Mouse (Mus musculus) thymus, adult 2 months (tissue): ENCODE measurements around the gene Clec2l. TPM values are rescaled to one million over a fixed set of nuclear protein-coding genes. Genes with fewer than 3 reads are reported as not detected.
"Not testable (repeated sequence)": the region's sequence is repeated elsewhere in the genome, so short reads cannot be mapped to it uniquely, and the experiment has no call there.

ENCODE experiments used
- DNase-seq: peaks from one replicate; pipeline ENCODE4 v3.0.0; 2021
- H3K27ac ChIP-seq: fragments of 200-500 bp; 2 replicates; pipeline ENCODE4 v1.5.1; 2012; ENCODE audit warnings: low read length, control low read depth; ENCODE audit not compliant: control insufficient read depth, insufficient read depth
- H3K27me3 ChIP-seq: fragments of 200-500 bp; 2 replicates; pipeline ENCODE4 v1.6.1; 2012; ENCODE audit warnings: mild to moderate bottlenecking, low read length, moderate library complexity, mixed read lengths; ENCODE audit not compliant: control insufficient read depth, insufficient read depth
- H3K36me3 ChIP-seq: fragments of 200-500 bp; 2 replicates; pipeline ENCODE4 v1.6.1; 2012; ENCODE audit warnings: mild to moderate bottlenecking, low read length, moderate library complexity; ENCODE audit not compliant: control insufficient read depth, insufficient read depth
- H3K4me1 ChIP-seq: fragments of 200-500 bp; replicated peaks from 2 replicates; pipeline ENCODE4 v1.6.1; 2012; ENCODE audit warnings: low read length; ENCODE audit not compliant: control insufficient read depth, insufficient read depth
- H3K4me3 ChIP-seq: fragments of 200-500 bp; 2 replicates; pipeline ENCODE4 v1.5.1; 2012; ENCODE audit warnings: mild to moderate bottlenecking, low read length, control low read depth, moderate library complexity; ENCODE audit not compliant: control insufficient read depth, insufficient read depth
- CTCF ChIP-seq: fragments of 200-500 bp; IDR thresholded peaks from 2 replicates; pipeline ENCODE4 v1.5.1; 2012; ENCODE audit warnings: mild to moderate bottlenecking, control low read depth, low read length, moderate library complexity, borderline replicate concordance; ENCODE audit not compliant: control insufficient read depth, poor library complexity, insufficient read depth; ENCODE audit errors: extremely low read depth
- POLR2A ChIP-seq: fragments of 200-500 bp; IDR thresholded peaks from 2 replicates; pipeline ENCODE4 v1.6.1; 2012; ENCODE audit warnings: mild to moderate bottlenecking, low read length, control low read depth, moderate library complexity; ENCODE audit not compliant: control insufficient read depth, poor library complexity, insufficient read depth; ENCODE audit errors: extremely low read depth
- WGBS: fragments of 180-500 bp; shearing (Covaris S2); methylation state at CpG from one replicate; pipeline ENCODE4 v1.1.7; 2018; 5-methylcytosine and 5-hydroxymethylcytosine counted together
- polyA plus RNA-seq: library from polyadenylated mRNA; depleted of rRNA; stranded (reverse); fragments of >200 nt; gene quantifications from 2 replicates; pipeline ENCODE4 v1.2.3, GENCODE M21; 2012

Gene Clec2l
- polyA plus RNA-seq, 1 experiment, result 0.67 TPM

GRCm38 (mm10) chr6:38650263-38650937, 12.5 kb upstream of the Clec2l start:
- TF ChIP-seq POLR2A (no peak), CTCF (peak; percentile 72; the same call in 1 of the 2 replicates)
- Histone ChIP-seq H3K36me3 (no peaks in the 10 kb centered on the region), H3K27ac (no peak overlapping the region), H3K4me3 (no peak overlapping the region), H3K4me1 (no peaks in the 10 kb centered on the region), H3K27me3 (no peaks in the 10 kb centered on the region)
- WGBS, result 46% methylated on average over 14 of the region's 14 CpGs
- DNase-seq, result peak; percentile 59

- H3K36me3 ChIP-seq, result no peaks in the 10 kb centered on the region
- WGBS, result 83% methylated on average over 4 of the region's 4 CpGs
- no peak overlapping the region for H3K4me3 ChIP-seq
- H3K4me1 ChIP-seq, result 0 out of 2 replicates have a peak, but pooled peaks cover 3% of the 10 kb centered on the region
- TF ChIP-seq POLR2A, result no peak
- no peak for TF ChIP-seq CTCF
- DNase-seq, result no peak
- no peak overlapping the region for H3K27ac ChIP-seq
- H3K27me3 ChIP-seq, result peaks cover 2% of the 10 kb centered on the region; the same call in 1 of the 2 replicates
Observed at GRCm38 (mm10) chr6:38661626-38662025, 1.2 kb upstream of the Clec2l start.

DNA sequence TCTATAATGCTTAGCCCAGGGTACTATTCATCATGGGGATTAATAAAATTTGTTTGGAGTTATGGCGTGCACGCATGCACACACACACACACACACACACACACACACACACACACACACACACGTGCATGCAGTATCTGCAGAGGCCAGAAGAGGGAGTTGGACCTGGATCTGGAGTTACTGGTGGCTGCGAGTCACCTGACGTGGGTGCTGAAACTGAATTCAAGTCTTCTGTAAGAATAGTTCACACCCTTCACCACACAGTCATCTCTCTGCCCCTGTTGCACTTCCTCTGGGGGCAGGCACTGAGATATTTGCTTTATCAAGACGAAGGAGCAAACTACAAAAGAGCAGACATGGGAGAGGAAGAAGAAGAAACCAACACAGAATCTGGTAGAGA, 6.7 kb downstream of the Clec2l start:
- Histone ChIP-seq H3K36me3 (no peaks in the 10 kb centered on the region), H3K27me3 (no peaks in the 10 kb centered on the region), H3K4me1 (no peaks in the 10 kb centered on the region), H3K4me3 (no peak overlapping the region), H3K27ac (no peak overlapping the region)
- DNase-seq, result no peak
- WGBS, result 54% methylated on average over 6 of the region's 6 CpGs
- TF ChIP-seq CTCF, result no peak
- no peak for TF ChIP-seq POLR2A

- WGBS, result 95% methylated on average over 1 of the region's 1 CpGs
- not testable (repeated sequence) for H3K27ac ChIP-seq, H3K4me1 ChIP-seq, H3K4me3 ChIP-seq, DNase-seq, H3K36me3 ChIP-seq, H3K27me3 ChIP-seq
Observed at GRCm38 (mm10) chr6:38670488-38670887, 7.6 kb downstream of the Clec2l start.

DNA sequence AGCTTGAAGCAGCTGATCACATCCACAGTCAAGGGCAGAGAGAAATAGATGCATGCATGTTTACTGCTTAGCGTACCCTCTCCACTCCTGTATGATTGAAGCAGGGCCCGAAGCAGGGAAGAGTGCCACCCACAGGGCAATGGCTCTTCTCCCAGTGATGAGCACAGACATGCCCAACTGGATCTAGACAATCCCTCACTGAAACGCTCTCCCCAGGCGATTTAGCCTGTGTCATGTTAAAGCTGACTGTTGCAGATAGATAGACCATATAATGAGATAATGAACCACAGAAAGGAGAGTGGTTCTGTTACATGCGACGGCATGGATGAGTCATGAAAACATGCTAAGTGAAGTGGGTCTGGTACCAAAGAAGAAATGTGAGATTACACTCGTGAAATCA, 8.4 kb downstream of the Clec2l start:
- TF ChIP-seq CTCF (no peak), POLR2A (no peak)
- Histone ChIP-seq H3K36me3 (no peaks in the 10 kb centered on the region), H3K4me3 (no peak overlapping the region), H3K27me3 (no peaks in the 10 kb centered on the region), H3K27ac (no peak overlapping the region), H3K4me1 (no peaks in the 10 kb centered on the region)
- no peak for DNase-seq
- 96% methylated on average over 7 of the region's 7 CpGs for WGBS

GRCm38 (mm10) chr6:38672011-38672410, 9.1 kb downstream of the Clec2l start:
- Histone ChIP-seq H3K36me3 (no peaks in the 10 kb centered on the region), H3K27me3 (no peaks in the 10 kb centered on the region), H3K4me3 (no peak overlapping the region), H3K27ac (no peak overlapping the region), H3K4me1 (no peaks in the 10 kb centered on the region)
- no peak for DNase-seq
- 89% methylated on average over 3 of the region's 3 CpGs for WGBS
- TF ChIP-seq CTCF (no peak), POLR2A (no peak)

GRCm38 (mm10) chr6:38676217-38676616, 13.3 kb downstream of the Clec2l start:
- Histone ChIP-seq H3K36me3 (no peaks in the 10 kb centered on the region), H3K4me3 (no peak overlapping the region), H3K4me1 (no peaks in the 10 kb centered on the region), H3K27ac (no peak overlapping the region), H3K27me3 (no peaks in the 10 kb centered on the region)
- TF ChIP-seq POLR2A (no peak), CTCF (no peak)
- no peak for DNase-seq
- WGBS, result 85% methylated on average over 6 of the region's 6 CpGs
